Mouse (Mus musculus): ENCODE measurements around the gene Mkks. TPM values are rescaled to one million over a fixed set of nuclear protein-coding genes. Genes with fewer than 3 reads are reported as not detected.

Mkks gene
- total RNA-seq, 2 experiments from 2014 or later, result 26.2 to 26.9 TPM

- DNase-seq (ENCODE audit: low spot score in 2 of 2), result no peak
- intact Hi-C loops (cut with DNase I), result no loop called here
Measured at GRCm38 (mm10) chr2:136854543-136855388, 36.4 kb downstream of the Mkks start.

GRCm38 (mm10) chr2:136850366-136850765, 40.8 kb downstream of the Mkks start:
- intact Hi-C loops (cut with DNase I), result no loop called here
- DNase-seq (ENCODE audit: low spot score in 2 of 2), result no peak

- no peak for DNase-seq (ENCODE audit: low spot score in 2 of 2)
- intact Hi-C loops (cut with DNase I), result loop anchor here (5.0 to 10.0 kb wide), 3 partner anchors 121 to 353 kb away; no protein-coding TSS in a partner anchor
Measured at GRCm38 (mm10) chr2:136837994-136838393, 53.2 kb downstream of the Mkks start.

- DNase-seq (ENCODE audit: low spot score in 2 of 2), result no peak
- intact Hi-C loops (cut with DNase I), result loop anchor here (5.0 to 10.0 kb wide), 3 partner anchors 119 to 351 kb away; no protein-coding TSS in a partner anchor
Measured at GRCm38 (mm10) chr2:136835882-136836281, 55.3 kb downstream of the Mkks start.

- intact Hi-C loops (cut with DNase I), result loop anchor here (5.0 to 10.0 kb wide), 3 partner anchors 117 to 350 kb away; no protein-coding TSS in a partner anchor
- no peak for DNase-seq (ENCODE audit: low spot score in 2 of 2)
Measured at GRCm38 (mm10) chr2:136834715-136835075, 56.5 kb downstream of the Mkks start.

- DNase-seq (ENCODE audit: low spot score in 2 of 2), result no peak
- intact Hi-C loops (cut with DNase I), result loop anchor here (10.0 kb wide), 2 partner anchors 239 to 349 kb away; no protein-coding TSS in a partner anchor
Measured at GRCm38 (mm10) chr2:136833976-136834714, 57.0 kb downstream of the Mkks start.

GRCm38 (mm10) chr2:136832936-136833335, 58.3 kb downstream of the Mkks start:
- intact Hi-C loops (cut with DNase I), result loop anchor here (10.0 kb wide), 2 partner anchors 238 to 348 kb away; no protein-coding TSS in a partner anchor
- no peak for DNase-seq (ENCODE audit: low spot score in 2 of 2)

- no peak for DNase-seq (ENCODE audit: low spot score in 2 of 2)
- intact Hi-C loops (cut with DNase I), result no loop called here
Measured at GRCm38 (mm10) chr2:136827612-136828011, 63.6 kb downstream of the Mkks start.

Other genes with a start within 250 kb of the Mkks start
- 1,000 to 10,000 TPM; 2,771 to 2,937 TPM for gene Snap25, start 177.9 kb downstream of the Mkks start, total RNA-seq (2021)
- 10 to 100 TPM in 1 of 2 experiments, 1 to 10 TPM in 1; 8.5 to 14.3 TPM for gene AL731706.2, start 5.7 kb downstream of the Mkks start, total RNA-seq (2021)
- 1 to 10 TPM; 8.1 to 8.2 TPM for gene Slx4ip, start 171 bp downstream of the Mkks start, total RNA-seq (2021)
- gene AL731706.1, start within 50 bp of the Mkks start, total RNA-seq (2021), result 10 to 100 TPM; 10.5 to 15.2 TPM
- gene Jag1, start 225.3 kb upstream of the Mkks start, total RNA-seq (2021), result 1 to 10 TPM; 5.3 to 5.8 TPM